Mouse (Mus musculus): ENCODE results near the gene Gm13276.
"Not testable (repeated sequence)": the region's sequence is repeated elsewhere in the genome, so short reads cannot be mapped to it uniquely, and the experiment has no call there.

The Gm13276 gene

DNA sequence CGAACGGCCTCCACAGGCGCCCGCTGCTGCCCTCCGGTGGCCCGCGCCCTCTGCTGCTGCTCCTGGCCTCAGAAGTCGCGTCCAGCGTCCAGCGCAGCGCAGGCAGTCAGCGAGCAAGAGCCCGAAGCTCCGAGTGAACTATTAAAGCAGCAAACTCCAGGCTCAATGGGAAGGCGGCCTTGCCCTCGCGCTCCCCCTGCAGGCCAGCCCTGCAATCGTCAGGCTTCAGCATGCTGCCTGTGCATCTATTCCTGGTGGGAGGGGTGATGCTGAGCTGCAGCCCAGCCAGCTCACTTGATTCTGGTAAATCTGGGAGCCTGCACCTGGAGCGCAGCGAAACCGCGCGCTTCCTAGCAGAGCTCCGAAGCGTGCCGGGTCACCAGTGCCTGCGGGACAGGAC lies 2.9 kb downstream of the Gm13276 start, which contains the start of gene Gm13277:
Gene Gm13277 (plus strand): TSS at position 231 of the 400 bp plus-strand sequence.
- DNase-seq, result peak; percentile 76

DNA sequence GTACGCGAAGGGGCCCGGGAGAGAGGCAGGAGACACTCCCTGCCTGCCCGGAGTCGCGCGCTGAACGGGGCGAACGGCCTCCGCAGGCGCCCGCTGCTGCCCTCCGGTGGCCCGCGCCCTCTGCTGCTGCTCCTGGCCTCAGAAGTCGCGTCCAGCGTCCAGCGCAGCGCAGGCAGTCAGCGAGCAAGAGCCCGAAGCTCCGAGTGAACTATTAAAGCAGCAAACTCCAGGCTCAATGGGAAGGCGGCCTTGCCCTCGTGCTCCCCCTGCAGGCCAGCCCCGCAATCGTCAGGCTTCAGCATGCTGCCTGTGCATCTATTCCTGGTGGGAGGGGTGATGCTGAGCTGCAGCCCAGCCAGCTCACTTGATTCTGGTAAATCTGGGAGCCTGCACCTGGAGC lies 5.7 kb downstream of the Gm13276 start, which contains the start of gene Gm13278:
Gene Gm13278 (plus strand): TSS at position 301 of the 400 bp plus-strand sequence.
- not testable (repeated sequence) for DNase-seq

- peak; percentile 42 to 61 for DNase-seq
These were observed 8.6 kb downstream of the Gm13276 start, which contains the start of gene Gm13275 for GRCm38 (mm10) chr4:88793936-88794675. Gene Gm13275, plus strand, starts transcription at chr4:88794487.

DNA sequence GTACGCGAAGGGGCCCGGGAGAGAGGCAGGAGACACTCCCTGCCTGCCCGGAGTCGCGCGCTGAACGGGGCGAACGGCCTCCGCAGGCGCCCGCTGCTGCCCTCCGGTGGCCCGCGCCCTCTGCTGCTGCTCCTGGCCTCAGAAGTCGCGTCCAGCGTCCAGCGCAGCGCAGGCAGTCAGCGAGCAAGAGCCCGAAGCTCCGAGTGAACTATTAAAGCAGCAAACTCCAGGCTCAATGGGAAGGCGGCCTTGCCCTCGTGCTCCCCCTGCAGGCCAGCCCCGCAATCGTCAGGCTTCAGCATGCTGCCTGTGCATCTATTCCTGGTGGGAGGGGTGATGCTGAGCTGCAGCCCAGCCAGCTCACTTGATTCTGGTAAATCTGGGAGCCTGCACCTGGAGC lies 11.6 kb downstream of the Gm13276 start, which contains the start of gene Gm13279:
Gene Gm13279 (plus strand): TSS at position 301 of the 400 bp plus-strand sequence.
- DNase-seq, result not testable (repeated sequence)

- not testable (repeated sequence) for DNase-seq
These were observed 13.9 kb downstream of the Gm13276 start, which contains the start of gene Gm13285 for GRCm38 (mm10) chr4:88799365-88799764. Gene Gm13285, plus strand, starts transcription at chr4:88799665.

- DNase-seq, result not testable (repeated sequence)
These were observed 17.4 kb downstream of the Gm13276 start, which contains the start of gene Gm13287 for GRCm38 (mm10) chr4:88802954-88803353. Gene Gm13287, plus strand, starts transcription at chr4:88803254.

- not testable (repeated sequence) for DNase-seq
These were observed 19.7 kb downstream of the Gm13276 start, which contains the start of gene Gm13288 for GRCm38 (mm10) chr4:88805231-88805630. Gene Gm13288, plus strand, starts transcription at chr4:88805531.

GRCm38 (mm10) chr4:88805761-88806160 lies 20.3 kb downstream of the Gm13276 start:
- DNase-seq, result not testable (repeated sequence)

DNA sequence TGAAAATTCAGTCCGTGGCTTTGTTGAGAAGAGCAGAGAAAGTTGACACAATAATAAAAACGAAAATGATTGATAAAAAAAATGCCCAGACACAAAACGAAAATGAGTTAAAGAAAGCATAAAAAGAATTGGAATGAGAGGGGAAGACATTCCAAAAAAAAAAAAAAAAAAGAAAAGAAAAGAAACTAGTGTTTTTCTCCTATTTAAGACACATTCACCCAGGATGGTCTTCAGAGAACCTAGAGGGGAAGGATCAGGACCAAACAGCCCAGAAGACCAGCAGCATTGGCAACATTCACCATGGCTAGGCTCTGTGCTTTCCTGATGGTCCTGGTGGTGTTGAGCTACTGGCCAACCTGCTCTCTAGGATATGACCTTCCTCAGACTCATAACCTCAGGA lies 30.4 kb downstream of the Gm13276 start, which contains the start of gene Ifna7:
Gene Ifna7 (plus strand): TSS at position 301 of the 400 bp plus-strand sequence.
- DNase-seq, result no peak

DNA sequence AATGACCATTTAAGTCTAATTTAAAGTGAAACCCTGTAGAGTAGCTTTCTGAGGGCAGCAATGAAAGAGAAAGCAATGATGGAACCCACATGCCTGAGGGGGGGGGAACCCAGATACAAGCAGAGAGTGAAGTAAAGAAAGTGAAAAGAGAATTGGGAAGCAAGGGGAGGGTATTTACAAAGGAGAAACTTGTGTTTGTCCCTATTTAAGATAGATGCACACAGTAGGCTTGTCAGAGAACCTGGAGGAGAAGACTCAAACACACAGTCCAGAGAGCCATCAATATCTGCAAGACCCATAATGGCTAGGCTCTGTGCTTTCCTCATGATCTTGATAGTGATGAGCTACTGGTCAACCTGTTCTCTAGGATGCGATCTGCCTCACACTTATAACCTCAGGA lies 34.1 kb downstream of the Gm13276 start, which contains the start of gene Ifna11:
Gene Ifna11 (plus strand): TSS at position 301 of the 400 bp plus-strand sequence.
- no peak for DNase-seq

DNA sequence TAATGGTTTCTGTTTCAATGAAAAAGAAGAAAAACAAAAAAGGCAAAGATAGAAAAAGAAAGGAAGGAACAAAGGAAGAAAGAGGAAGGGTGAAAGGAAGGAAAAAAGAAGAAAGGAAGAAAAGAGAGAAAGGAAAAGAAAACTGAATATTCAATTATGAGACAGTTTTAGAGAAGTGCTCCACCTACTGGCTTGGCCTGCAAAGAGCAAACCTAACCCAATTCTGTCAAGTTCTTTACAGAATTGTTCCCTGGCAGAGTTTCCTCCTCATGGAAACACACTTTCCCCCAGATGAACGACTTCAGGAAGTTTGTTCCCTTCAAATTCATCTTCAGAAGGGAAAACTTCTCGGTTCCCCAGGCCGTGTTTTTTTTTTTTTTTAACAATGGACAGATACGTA lies 37.5 kb downstream of the Gm13276 start:
- peak; percentile 15 to 33 for DNase-seq

DNA sequence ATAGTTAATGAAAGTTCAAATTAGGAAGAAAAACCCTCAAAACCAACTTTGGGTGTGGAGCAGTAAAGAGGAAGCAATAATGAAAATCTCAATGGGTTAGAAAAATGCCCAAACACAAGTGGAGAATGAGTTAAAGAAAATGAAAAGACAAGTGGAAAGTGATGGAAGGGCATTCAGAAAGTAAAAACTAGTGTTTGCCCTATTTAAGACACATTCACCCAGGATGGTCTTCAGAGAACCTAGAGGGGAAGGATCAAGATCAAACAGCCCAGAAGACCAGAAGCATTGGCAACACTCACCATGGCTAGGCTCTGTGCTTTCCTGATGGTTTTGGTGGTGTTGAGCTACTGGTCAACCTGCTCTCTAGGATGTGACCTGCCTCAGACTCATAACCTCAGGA lies 41.6 kb downstream of the Gm13276 start, which contains the start of gene Ifna6:
Gene Ifna6 (plus strand): TSS at position 301 of the 400 bp plus-strand sequence.
- not testable (repeated sequence) for DNase-seq

DNA sequence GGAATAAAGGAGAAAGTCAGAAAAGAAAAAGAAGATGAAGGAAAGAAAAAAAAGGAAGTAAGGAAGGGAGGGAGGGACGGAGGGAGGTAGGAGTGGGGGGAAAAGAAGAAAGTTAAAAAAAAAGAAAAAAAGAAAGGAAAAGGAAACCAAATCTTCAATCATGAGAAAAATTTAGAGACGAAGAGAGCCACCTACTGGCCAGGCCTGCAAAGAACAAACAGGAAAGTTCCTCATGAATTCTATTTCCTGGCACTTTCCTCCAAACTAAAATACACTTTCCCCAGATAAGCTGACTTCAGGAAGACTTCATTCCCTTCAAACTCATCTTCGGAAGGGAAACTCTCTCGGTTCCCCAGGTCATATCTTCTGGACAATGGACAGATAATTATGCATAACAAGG lies 45.0 kb downstream of the Gm13276 start:
- DNase-seq, result peak; percentile 20 to 32

DNA sequence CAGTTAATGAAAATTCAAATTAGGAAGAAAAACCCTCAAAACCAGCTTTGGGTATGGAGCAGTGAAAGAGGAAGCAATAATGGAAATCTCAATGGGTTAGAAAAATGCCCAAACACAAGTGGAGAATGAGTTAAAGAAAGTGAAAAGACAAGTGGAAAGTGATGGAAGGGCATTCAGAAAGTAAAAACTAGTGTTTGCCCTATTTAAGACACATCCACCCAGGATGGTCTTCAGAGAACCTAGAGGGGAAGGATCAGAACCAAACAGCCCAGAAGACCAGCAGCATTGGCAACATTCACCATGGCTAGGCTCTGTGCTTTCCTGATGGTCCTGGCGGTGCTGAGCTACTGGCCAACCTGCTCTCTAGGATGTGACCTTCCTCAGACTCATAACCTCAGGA lies 49.7 kb downstream of the Gm13276 start, which contains the start of gene Ifna5:
Gene Ifna5 (plus strand): TSS at position 301 of the 400 bp plus-strand sequence.
- not testable (repeated sequence) for DNase-seq

Measured in cerebellum, postnatal 14 days (tissue).